Mouse (Mus musculus): Measurements from ENCODE around the gene Ankrd11. TPM values are rescaled to one million over a fixed set of nuclear protein-coding genes. Genes with fewer than 3 reads are reported as not detected.

Ankrd11 gene
- polyA plus RNA-seq, 1 experiment from 2014 or later = 73.1 TPM

GRCm38 (mm10) chr8:123000311-123000710, 41.8 kb downstream of the Ankrd11 start:
- no peak overlapping the region for H3K27ac ChIP-seq
- no peaks in the 10 kb centered on the region for H3K9me3 ChIP-seq
- 74% methylated on average over 2 of the region's 2 CpGs for WGBS
- no peaks in the 10 kb centered on the region for H3K36me3 ChIP-seq
- H3K4me1 ChIP-seq = peaks cover 18% of the 10 kb centered on the region
- H3K4me3 ChIP-seq = no peak overlapping the region
- ATAC-seq (ENCODE audit: insufficient number of reproducible peaks, insufficient read depth, low FRiP score, low TSS enrichment) = no peak
- H3K27me3 ChIP-seq = no peaks in the 10 kb centered on the region
- H3K4me2 ChIP-seq (replicated peaks) = no peak overlapping the region
- no peak overlapping the region for H3K9ac ChIP-seq

GRCm38 (mm10) chr8:122997963-122998362, 44.1 kb downstream of the Ankrd11 start:
- Histone ChIP-seq H3K4me1 (no peaks in the 10 kb centered on the region), H3K27ac (no peak overlapping the region), H3K27me3 (no peaks in the 10 kb centered on the region), H3K4me2 (replicated peaks) (no peak overlapping the region), H3K4me3 (no peak overlapping the region), H3K36me3 (no peaks in the 10 kb centered on the region), H3K9me3 (no peaks in the 10 kb centered on the region), H3K9ac (no peak overlapping the region)
- WGBS = 82% methylated on average over 4 of the region's 4 CpGs
- no peak for ATAC-seq (ENCODE audit: insufficient number of reproducible peaks, insufficient read depth, low FRiP score, low TSS enrichment)

GRCm38 (mm10) chr8:122993740-122994139, 48.3 kb downstream of the Ankrd11 start:
- H3K9ac ChIP-seq = no peak overlapping the region
- WGBS = 89% methylated on average over 5 of the region's 5 CpGs
- H3K4me3 ChIP-seq = no peak overlapping the region
- no peak for ATAC-seq (ENCODE audit: insufficient number of reproducible peaks, insufficient read depth, low FRiP score, low TSS enrichment)
- H3K27ac ChIP-seq = no peak overlapping the region
- H3K4me2 ChIP-seq (replicated peaks) = no peak overlapping the region
- no peaks in the 10 kb centered on the region for H3K9me3 ChIP-seq
- H3K36me3 ChIP-seq = no peaks in the 10 kb centered on the region
- no peaks in the 10 kb centered on the region for H3K27me3 ChIP-seq
- H3K4me1 ChIP-seq = no peaks in the 10 kb centered on the region; the same call in 1 of the 2 replicates

- Histone ChIP-seq H3K9ac (no peak overlapping the region), H3K4me1 (no peaks in the 10 kb centered on the region; the same call in 1 of the 2 replicates), H3K9me3 (no peaks in the 10 kb centered on the region), H3K4me2 (replicated peaks) (no peak overlapping the region), H3K36me3 (no peaks in the 10 kb centered on the region), H3K4me3 (no peak overlapping the region), H3K27ac (no peak overlapping the region), H3K27me3 (no peaks in the 10 kb centered on the region)
- ATAC-seq (ENCODE audit: insufficient number of reproducible peaks, insufficient read depth, low FRiP score, low TSS enrichment) = no peak
- WGBS = 83% methylated on average over 3 of the region's 3 CpGs
These were observed 49.0 kb downstream of the Ankrd11 start for GRCm38 (mm10) chr8:122993031-122993430.

GRCm38 (mm10) chr8:122992296-122992695, 49.8 kb downstream of the Ankrd11 start:
- no peak for ATAC-seq (ENCODE audit: insufficient number of reproducible peaks, insufficient read depth, low FRiP score, low TSS enrichment)
- no peaks in the 10 kb centered on the region for H3K9me3 ChIP-seq
- no peak overlapping the region for H3K27ac ChIP-seq
- no peak overlapping the region for H3K4me2 ChIP-seq (replicated peaks)
- WGBS = 60% methylated on average over 2 of the region's 2 CpGs
- H3K9ac ChIP-seq = no peak overlapping the region
- H3K4me3 ChIP-seq = no peak overlapping the region
- H3K27me3 ChIP-seq = no peaks in the 10 kb centered on the region
- H3K36me3 ChIP-seq = no peaks in the 10 kb centered on the region
- H3K4me1 ChIP-seq = peaks cover under 1% of the 10 kb centered on the region; the same call in 1 of the 2 replicates

- no peaks in the 10 kb centered on the region for H3K9me3 ChIP-seq
- no peaks in the 10 kb centered on the region for H3K27me3 ChIP-seq
- no peak overlapping the region for H3K27ac ChIP-seq
- H3K4me3 ChIP-seq = no peak overlapping the region
- H3K4me1 ChIP-seq = peaks cover 6% of the 10 kb centered on the region; the same call in 1 of the 2 replicates
- no peak overlapping the region for H3K9ac ChIP-seq
- H3K4me2 ChIP-seq (replicated peaks) = no peak overlapping the region
- no peak for ATAC-seq (ENCODE audit: insufficient number of reproducible peaks, insufficient read depth, low FRiP score, low TSS enrichment)
- H3K36me3 ChIP-seq = no peaks in the 10 kb centered on the region
- 87% methylated on average over 5 of the region's 5 CpGs for WGBS
These were observed 50.7 kb downstream of the Ankrd11 start for GRCm38 (mm10) chr8:122991368-122991767.

GRCm38 (mm10) chr8:122989976-122990375, 52.1 kb downstream of the Ankrd11 start:
- no peak overlapping the region for H3K4me3 ChIP-seq
- H3K9me3 ChIP-seq = no peaks in the 10 kb centered on the region
- WGBS = 86% methylated on average over 2 of the region's 2 CpGs
- H3K27me3 ChIP-seq = no peaks in the 10 kb centered on the region
- H3K4me1 ChIP-seq = peaks cover 8% of the 10 kb centered on the region; the same call in 1 of the 2 replicates
- H3K27ac ChIP-seq = no peak overlapping the region
- H3K4me2 ChIP-seq (replicated peaks) = no peak overlapping the region
- no peak for ATAC-seq (ENCODE audit: insufficient number of reproducible peaks, insufficient read depth, low FRiP score, low TSS enrichment)
- no peak overlapping the region for H3K9ac ChIP-seq
- H3K36me3 ChIP-seq = no peaks in the 10 kb centered on the region

- no peak overlapping the region for H3K9ac ChIP-seq
- no peaks in the 10 kb centered on the region for H3K36me3 ChIP-seq
- H3K9me3 ChIP-seq = no peaks in the 10 kb centered on the region
- no peak for ATAC-seq (ENCODE audit: insufficient number of reproducible peaks, insufficient read depth, low FRiP score, low TSS enrichment)
- H3K27ac ChIP-seq = no peak overlapping the region
- 90% methylated on average over 3 of the region's 3 CpGs for WGBS
- H3K27me3 ChIP-seq = no peaks in the 10 kb centered on the region
- peaks cover 9% of the 10 kb centered on the region; the same call in 1 of the 2 replicates for H3K4me1 ChIP-seq
- no peak overlapping the region for H3K4me3 ChIP-seq
- no peak overlapping the region for H3K4me2 ChIP-seq (replicated peaks)
These were observed 53.1 kb downstream of the Ankrd11 start for GRCm38 (mm10) chr8:122988955-122989354.

- ATAC-seq (ENCODE audit: insufficient number of reproducible peaks, insufficient read depth, low FRiP score, low TSS enrichment) = no peak
- H3K36me3 ChIP-seq = no peaks in the 10 kb centered on the region
- H3K4me1 ChIP-seq = peaks cover 9% of the 10 kb centered on the region; the same call in 1 of the 2 replicates
- H3K4me3 ChIP-seq = no peak overlapping the region
- H3K9ac ChIP-seq = no peak overlapping the region
- no peaks in the 10 kb centered on the region for H3K27me3 ChIP-seq
- H3K9me3 ChIP-seq = no peaks in the 10 kb centered on the region
- no peak overlapping the region for H3K27ac ChIP-seq
- WGBS = 65% methylated on average over 2 of the region's 2 CpGs
- H3K4me2 ChIP-seq (replicated peaks) = no peak overlapping the region
These were observed 54.8 kb downstream of the Ankrd11 start for GRCm38 (mm10) chr8:122987255-122987654.

- Histone ChIP-seq H3K36me3 (no peaks in the 10 kb centered on the region), H3K4me2 (replicated peaks) (no peak overlapping the region), H3K4me1 (peaks cover 10% of the 10 kb centered on the region), H3K9me3 (no peaks in the 10 kb centered on the region), H3K27me3 (no peaks in the 10 kb centered on the region), H3K4me3 (no peak overlapping the region), H3K27ac (no peak overlapping the region), H3K9ac (no peak overlapping the region)
- ATAC-seq (ENCODE audit: insufficient number of reproducible peaks, insufficient read depth, low FRiP score, low TSS enrichment) = no peak
- 86% methylated on average over 8 of the region's 8 CpGs for WGBS
These were observed 55.4 kb downstream of the Ankrd11 start for GRCm38 (mm10) chr8:122986501-122987184.

- Histone ChIP-seq H3K36me3 (no peaks in the 10 kb centered on the region), H3K4me1 (peaks cover 21% of the 10 kb centered on the region), H3K9ac (no peak overlapping the region), H3K27me3 (no peaks in the 10 kb centered on the region), H3K9me3 (no peaks in the 10 kb centered on the region), H3K4me3 (no peak overlapping the region), H3K4me2 (replicated peaks) (no peak overlapping the region), H3K27ac (no peak overlapping the region)
- WGBS = 85% methylated on average over 3 of the region's 3 CpGs
- ATAC-seq (ENCODE audit: insufficient number of reproducible peaks, insufficient read depth, low FRiP score, low TSS enrichment) = no peak
These were observed 57.9 kb downstream of the Ankrd11 start for GRCm38 (mm10) chr8:122984175-122984574.

- no peaks in the 10 kb centered on the region for H3K9me3 ChIP-seq
- no peak overlapping the region for H3K27ac ChIP-seq
- H3K4me3 ChIP-seq = no peak overlapping the region
- ATAC-seq (ENCODE audit: insufficient number of reproducible peaks, insufficient read depth, low FRiP score, low TSS enrichment) = no peak
- no peaks in the 10 kb centered on the region for H3K36me3 ChIP-seq
- H3K4me1 ChIP-seq = peaks cover 21% of the 10 kb centered on the region
- H3K27me3 ChIP-seq = no peaks in the 10 kb centered on the region
- WGBS = 90% methylated on average over 19 of the region's 19 CpGs
- H3K4me2 ChIP-seq (replicated peaks) = no peak overlapping the region
- no peak overlapping the region for H3K9ac ChIP-seq
These were observed 58.7 kb downstream of the Ankrd11 start for GRCm38 (mm10) chr8:122983178-122983942.

Data from embryonic facial prominence, embryonic 12.5 days (tissue).